Mouse (Mus musculus) adrenal gland, postnatal 4 days (tissue): ENCODE data around the gene Kctd19. TPM values are rescaled to one million over a fixed set of nuclear protein-coding genes. Genes with fewer than 3 reads are reported as not detected.

ENCODE experiments used
- DNase-seq, 2 experiments: peaks; one replicate each; pipeline ENCODE4 v3.0.0; 2021 to 2022; ENCODE audit warnings: low spot score in 2 of 2, mixed read lengths in 2 of 2
- total RNA-seq, 2 experiments: library from RNA; stranded (reverse); gene quantifications; 2 replicates each; pipeline ENCODE4 v1.2.3; 2021

Kctd19 gene
- total RNA-seq, 2 experiments from 2014 or later: not detected

DNA sequence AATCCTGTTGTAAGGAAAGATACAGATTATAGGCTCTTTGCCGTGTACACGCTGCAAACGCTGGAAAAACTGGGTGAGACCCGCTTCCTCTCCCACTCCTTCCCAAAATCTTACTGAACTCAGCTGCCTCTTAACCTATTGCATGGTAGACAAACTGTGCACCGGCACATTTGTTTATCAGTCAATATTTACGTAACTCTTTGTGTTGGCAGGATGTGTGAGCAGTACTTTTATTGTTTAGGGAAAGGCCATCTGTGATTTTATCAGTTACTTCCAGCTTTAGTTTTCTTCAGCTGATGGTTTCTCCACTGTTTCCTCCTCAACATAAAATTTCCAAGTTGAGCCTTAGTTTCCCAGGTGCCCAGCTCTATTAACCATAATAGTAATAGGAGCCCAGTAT lies 13.6 kb upstream of the Kctd19 start:
- no peak for DNase-seq

GRCm38 (mm10) chr8:105422006-105422405 lies 8.7 kb upstream of the Kctd19 start:
- no peak for DNase-seq

- no peak for DNase-seq
Measured at GRCm38 (mm10) chr8:105419800-105420199, 6.5 kb upstream of the Kctd19 start.

GRCm38 (mm10) chr8:105418992-105419391 lies 5.7 kb upstream of the Kctd19 start:
- DNase-seq: no peak

- DNase-seq: no peak
Measured at GRCm38 (mm10) chr8:105409947-105410346, 3.4 kb downstream of the Kctd19 start.

DNA sequence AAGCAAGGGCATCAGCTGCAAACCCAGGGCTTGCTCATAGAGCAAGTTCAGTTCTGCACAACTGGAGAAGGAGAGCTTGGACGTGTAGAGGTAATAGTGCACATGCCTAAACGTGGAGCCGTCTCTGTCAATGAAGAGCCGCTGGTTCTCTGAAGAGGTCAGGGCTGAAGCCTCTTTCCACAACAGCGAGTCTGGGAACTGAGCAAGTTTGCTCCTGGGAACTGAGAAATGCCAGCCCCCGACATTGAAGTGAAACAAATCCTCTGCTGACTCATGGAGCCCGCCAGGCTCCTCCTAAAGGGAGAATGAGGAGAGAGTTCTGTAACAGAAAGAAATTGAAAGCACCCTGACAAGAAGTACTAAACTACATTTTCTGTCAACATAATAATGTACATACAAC lies 5.0 kb downstream of the Kctd19 start:
- no peak for DNase-seq

DNA sequence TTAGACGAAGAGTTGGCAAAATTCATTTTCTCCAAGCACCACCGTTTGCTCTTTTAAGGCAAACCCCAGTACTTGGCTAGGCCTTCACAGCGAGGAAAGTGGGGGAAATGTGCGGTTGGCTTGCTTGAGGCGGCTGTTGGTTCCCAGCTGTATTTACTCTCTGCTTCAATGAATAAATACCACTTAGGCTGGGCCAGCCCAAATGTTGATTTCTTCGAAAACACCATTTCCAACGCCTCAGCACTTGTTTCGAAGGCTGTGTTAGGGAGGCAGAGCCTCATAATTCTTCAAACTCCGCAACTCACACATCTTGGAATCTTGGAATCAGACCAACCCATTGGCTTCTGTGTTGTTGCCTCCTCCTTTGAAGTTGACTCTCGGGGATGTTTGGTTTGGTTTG lies 6.9 kb downstream of the Kctd19 start:
- DNase-seq: no peak

DNA sequence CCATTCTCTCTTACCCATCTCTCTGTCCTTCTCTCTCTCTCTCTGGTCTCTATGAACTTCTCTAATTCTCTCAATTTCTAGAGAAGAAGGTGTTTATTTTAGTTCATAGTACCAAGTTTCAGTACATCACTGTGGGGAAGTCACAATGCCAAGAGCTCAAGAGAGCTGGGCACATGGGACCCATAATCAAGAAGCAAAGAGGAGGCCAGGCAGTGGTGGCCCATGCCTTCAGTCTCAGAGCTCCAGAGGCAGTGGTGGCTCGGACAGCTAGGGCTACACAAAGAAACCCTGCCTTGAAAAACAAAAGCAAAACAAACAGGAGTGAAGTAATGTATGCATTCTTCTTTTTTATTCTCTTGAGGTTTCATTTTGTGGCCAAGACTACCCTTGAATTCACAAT lies 8.8 kb downstream of the Kctd19 start:
- no peak for DNase-seq

GRCm38 (mm10) chr8:105403467-105403866 lies 9.8 kb downstream of the Kctd19 start:
- DNase-seq: no peak

DNA sequence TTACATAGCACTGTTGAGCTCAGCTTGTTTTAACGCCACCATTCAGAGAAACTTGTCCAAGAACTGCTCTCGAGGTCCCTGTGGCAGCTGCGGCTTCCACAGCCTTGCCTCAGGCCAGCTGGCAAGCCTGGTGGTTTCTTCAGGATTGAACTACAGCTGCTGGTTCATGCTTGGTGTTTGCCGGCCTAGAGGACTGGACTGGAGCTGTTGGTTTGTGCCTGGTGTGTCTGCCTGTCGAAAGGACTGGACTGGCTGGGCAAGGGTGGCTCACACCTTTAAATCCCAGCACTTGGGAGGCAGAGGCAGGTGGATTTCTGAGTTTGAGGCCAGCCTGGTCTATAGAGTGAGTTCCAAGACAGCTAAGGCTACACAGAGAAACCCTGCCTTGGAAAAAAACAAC lies 13.3 kb downstream of the Kctd19 start:
- DNase-seq: no peak

DNA sequence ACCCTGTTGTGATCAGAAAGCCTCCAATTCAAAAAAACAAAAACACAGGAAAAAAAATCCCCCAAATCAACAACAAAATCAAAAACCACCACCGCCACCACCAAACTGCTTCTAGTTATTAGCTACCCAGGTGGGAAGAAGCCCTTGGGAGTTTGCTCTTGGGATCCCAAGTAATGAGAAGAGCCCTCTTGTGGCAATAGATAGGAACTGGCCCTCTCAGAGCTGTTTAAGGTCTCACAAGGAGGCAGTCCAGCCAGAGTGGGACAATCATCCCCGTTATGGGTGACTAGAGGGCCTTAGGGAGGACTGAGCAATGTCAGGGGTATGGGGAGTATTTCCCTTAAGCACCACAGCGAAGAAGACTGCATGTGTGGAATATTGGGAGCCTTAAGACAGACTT lies 15.6 kb downstream of the Kctd19 start:
- no peak for DNase-seq

DNA sequence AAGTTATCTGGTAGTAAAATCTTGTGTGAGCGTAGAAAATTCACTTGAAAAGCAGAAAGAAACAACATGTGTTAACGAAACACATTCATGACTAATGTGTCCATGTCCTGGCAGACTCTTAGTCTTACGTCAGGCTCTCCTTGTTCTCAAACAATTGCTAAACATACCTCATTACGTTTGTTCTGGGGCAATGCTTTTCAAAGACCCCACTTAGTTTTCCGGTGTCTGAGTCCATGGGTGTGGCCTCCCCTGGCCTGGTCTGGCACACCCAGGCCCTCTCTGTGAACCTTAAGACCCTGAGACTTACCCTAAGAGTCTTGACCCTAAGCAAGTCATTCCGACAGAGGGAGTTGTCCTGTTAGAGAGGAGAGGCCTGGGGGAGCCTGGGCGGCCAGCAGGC lies 19.4 kb downstream of the Kctd19 start:
- no peak for DNase-seq

GRCm38 (mm10) chr8:105393089-105393787 lies 20.1 kb downstream of the Kctd19 start:
- DNase-seq: no peak

GRCm38 (mm10) chr8:105389096-105389495 lies 24.2 kb downstream of the Kctd19 start:
- no peak for DNase-seq

GRCm38 (mm10) chr8:105387151-105387550 lies 26.2 kb downstream of the Kctd19 start:
- DNase-seq: no peak

DNA sequence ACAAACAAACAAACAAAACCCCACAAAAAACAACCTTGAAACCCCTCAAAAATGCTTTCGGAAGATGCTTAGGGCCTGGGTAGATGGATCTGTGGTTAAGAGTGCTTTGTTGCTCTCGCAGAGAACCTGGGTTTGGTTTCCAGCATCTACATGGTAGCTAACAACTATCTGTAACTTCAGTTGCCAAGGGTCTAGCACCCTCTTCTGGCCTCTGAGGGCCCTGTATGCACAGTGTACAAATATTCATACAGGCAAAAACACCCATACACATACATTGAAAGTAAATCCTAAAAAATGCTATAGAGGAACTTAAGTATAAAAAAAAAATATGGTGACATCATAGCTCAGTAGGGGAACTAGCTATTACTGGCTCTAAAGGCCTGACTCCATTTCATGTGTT lies 29.2 kb downstream of the Kctd19 start:
- no peak for DNase-seq

DNA sequence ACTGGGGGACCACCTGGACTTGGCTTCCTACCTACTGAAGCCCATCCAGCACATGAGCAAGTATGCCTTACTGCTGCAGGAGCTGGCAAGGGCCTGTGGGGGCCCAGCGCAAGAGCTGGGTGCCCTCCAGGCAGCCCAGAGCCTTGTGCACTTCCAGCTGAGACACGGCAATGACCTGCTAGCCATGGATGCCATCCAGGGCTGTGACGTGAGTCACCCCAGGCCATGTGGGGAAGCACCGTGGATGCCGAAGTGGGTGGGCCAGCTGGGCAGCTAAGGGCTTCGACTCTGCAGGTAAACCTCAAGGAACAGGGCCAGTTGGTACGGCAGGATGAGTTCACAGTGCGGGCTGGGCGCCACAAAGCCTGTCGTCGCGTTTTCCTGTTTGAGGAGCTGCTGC lies 33.0 kb downstream of the Kctd19 start:
- DNase-seq: no peak

- no peak for DNase-seq
Measured at GRCm38 (mm10) chr8:105378673-105379072, 34.6 kb downstream of the Kctd19 start.

- no peak for DNase-seq
Measured at GRCm38 (mm10) chr8:105374513-105374966, 38.8 kb downstream of the Kctd19 start.

DNA sequence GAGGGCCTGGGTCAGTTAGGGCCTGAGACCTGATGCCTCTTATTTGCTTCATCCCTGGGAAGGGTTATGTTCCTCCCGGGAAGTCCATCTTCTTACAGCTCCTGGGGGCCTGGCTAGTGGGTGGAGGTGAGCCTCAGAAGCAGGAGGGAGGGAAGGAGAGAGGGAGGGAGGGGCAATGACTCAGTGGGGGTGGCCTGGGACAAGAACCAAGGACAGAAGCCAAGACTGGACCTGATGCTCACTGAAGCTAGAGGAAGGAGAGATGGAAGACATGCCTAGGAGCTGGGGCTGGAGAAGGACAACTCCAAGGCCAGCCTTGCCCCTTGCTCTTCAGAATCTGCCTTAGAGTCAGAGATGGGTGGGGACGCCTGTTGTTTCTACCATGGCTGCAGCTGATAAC lies 40.3 kb downstream of the Kctd19 start, which contains the start of gene Plekhg4:
Plekhg4 (plus strand) TSS at position 243 of the 400 bp plus-strand sequence.
- DNase-seq: no peak

DNA sequence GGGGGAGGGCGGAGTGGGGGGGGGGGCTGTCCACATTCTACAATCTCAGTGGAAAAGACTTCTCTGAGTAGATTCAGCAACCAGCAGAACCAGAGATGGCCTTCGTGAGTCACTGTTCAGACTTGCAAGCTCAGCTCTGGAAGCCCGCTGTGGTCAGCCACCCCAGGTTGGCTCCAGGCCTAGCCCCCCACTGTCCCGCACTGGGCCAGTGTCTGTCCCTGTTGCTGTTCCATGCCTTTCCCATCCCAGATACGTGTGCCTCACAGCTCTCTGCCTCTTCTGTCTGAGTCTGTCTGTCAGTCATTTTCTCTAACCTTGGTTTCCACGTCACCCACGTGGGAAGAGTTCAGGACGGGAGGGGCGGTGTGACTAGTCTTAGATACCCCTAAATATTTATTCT lies 40.8 kb downstream of the Kctd19 start:
- no peak for DNase-seq

DNA sequence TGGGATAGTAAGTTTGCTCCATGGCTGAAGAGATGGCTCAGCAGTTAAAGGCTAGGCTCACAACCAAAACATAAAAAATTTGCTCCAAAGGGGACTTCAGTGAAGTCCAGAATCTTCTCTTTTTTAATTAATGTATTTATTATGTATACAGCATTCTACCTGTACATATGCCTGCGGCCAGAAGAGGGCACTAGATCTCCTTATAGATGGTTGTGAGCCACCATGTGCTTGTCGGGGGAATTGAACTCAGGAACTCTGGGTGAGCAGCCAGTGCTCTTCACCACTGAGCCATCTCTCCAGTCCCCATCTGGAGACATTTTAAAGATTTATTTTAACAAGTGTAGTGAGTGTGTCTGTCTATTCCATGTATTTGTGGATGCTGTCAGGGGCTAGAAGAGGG lies 46.2 kb downstream of the Kctd19 start:
- no peak for DNase-seq
